Mouse (Mus musculus): ENCODE results near the gene Arhgef38.

The Arhgef38 gene

GRCm38 (mm10) chr3:133092274-133092853, 142.4 kb downstream of the Arhgef38 start:
- no peak for DNase-seq (ENCODE audit: low spot score in 2 of 2)

- DNase-seq (ENCODE audit: low spot score in 2 of 2) = peak; percentile 84 to 91
These were observed 143.0 kb downstream of the Arhgef38 start, which contains the start of the genes Ints12 and Gstcd for GRCm38 (mm10) chr3:133091664-133092273. TSS of gene Ints12 (plus strand) at chr3:133091840. TSS of gene Gstcd (minus strand) at chr3:133092033.

GRCm38 (mm10) chr3:133091121-133091663, 143.6 kb downstream of the Arhgef38 start:
- DNase-seq (ENCODE audit: low spot score in 2 of 2) = no peak

- DNase-seq (ENCODE audit: low spot score in 2 of 2) = no peak
These were observed 144.3 kb downstream of the Arhgef38 start for GRCm38 (mm10) chr3:133090247-133091120.

GRCm38 (mm10) chr3:133085858-133086257, 148.9 kb downstream of the Arhgef38 start:
- DNase-seq (ENCODE audit: low spot score in 2 of 2) = no peak

- DNase-seq (ENCODE audit: low spot score in 2 of 2) = no peak
These were observed 152.0 kb downstream of the Arhgef38 start for GRCm38 (mm10) chr3:133082736-133083135.

- no peak for DNase-seq (ENCODE audit: low spot score in 2 of 2)
These were observed 159.2 kb downstream of the Arhgef38 start for GRCm38 (mm10) chr3:133075560-133075959.

Measured in heart, adult 9 months (tissue).